Mouse (Mus musculus): ENCODE data around the gene Snx32. TPM values are rescaled to one million over a fixed set of nuclear protein-coding genes. Genes with fewer than 3 reads are reported as not detected.

Snx32 gene
- 1.1 TPM for polyA plus RNA-seq (2012; fragmentation: generic; extraction: Trizol)
- long read RNA-seq, experiment 1, partial matches to known transcripts: 1 of 5 reads
- long read RNA-seq, experiment 1, other reads (novel, unspliced or antisense): 4 of 5 reads
- long read RNA-seq, experiment 2, partial matches to known transcripts: 0 of 4 reads
- long read RNA-seq, experiment 2, other reads (novel, unspliced or antisense): 3 of 4 reads

DNA sequence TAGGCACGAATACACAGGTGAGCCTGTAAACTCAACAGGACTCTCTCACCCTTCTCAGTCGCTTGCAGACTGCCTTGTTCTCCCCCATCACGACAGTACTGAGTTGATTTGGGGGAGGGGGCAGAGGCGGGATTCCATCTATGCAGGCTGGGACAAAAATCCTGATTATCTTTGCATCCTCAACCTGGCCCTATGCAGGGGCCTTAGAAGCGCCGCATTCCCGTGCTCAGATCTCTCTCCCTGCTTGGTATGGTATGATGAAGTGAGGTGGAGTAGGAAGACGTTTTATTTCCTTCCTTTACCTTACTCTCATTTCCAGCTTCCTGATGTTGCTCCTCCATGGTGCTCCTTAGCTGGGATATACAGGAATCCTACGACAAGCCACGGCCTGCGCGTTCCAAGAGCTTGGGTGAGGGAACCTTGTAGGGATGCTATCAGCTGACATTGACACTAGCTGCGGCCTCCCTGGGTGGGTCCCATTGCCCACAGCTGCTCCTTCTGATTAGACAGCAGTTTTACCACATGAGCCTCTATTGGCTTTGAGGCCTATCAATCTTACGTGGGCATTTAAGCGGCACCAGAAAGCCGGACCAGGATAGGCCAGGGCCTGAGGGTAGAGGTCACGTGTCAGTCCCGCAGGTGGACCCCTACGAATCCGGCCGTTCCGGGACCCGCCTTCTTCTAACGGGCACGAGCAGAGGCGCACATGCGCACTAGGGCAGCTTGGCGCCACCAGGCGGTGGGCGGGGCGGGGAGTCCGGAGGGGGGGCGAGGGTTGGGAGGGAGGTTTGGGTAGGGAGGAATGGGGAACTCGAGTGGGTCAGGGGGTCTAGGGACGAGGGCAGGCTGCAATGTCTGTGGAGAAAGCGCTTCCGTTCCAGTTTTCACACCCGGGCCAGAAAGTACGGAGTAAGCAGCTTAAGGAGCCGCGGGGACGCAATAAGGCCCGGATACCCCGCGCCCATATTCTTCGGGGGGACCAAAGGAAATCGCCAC lies at the start of gene Snx32:
Gene Snx32, minus strand, starts transcription at position 508 of the 996 bp plus-strand sequence.
- H3K27me3 ChIP-seq (ENCODE audit: control insufficient read depth, insufficient read depth, insufficient read length): no peaks in the 10 kb centered on the region
- no peaks in the 10 kb centered on the region for H3K79me3 ChIP-seq (ENCODE audit: low read depth)
- peak within 1 kb of the TSS; percentile 3 for H3ac ChIP-seq (ENCODE audit: control insufficient read depth, insufficient read length, low read depth)
- H3K79me2 ChIP-seq (ENCODE audit: control insufficient read depth, insufficient read depth): no peaks in the 10 kb centered on the region
- peak within 1 kb of the TSS; percentile 14 for H3K4me3 ChIP-seq (ENCODE audit: insufficient read depth, poor library complexity, severe bottlenecking)
- TF ChIP-seq MAX (IDR thresholded peaks at IDR 0.05) (no peak), USF1 (IDR thresholded peaks at IDR 0.05; ENCODE audit: low read depth) (peak; percentile 88)
- no peaks in the 10 kb centered on the region for H3K36me3 ChIP-seq (ENCODE audit: control insufficient read depth, insufficient read depth)

GRCm38 (mm10) chr19:5559631-5560456 lies 49.5 kb upstream of the Snx32 start:
- TF ChIP-seq FOSL1 (IDR thresholded peaks at IDR 0.05; ENCODE audit: insufficient read depth, low read length, poor library complexity, severe bottlenecking) (no peak), USF1 (IDR thresholded peaks at IDR 0.05; ENCODE audit: low read depth) (no peak), MYOG (IDR thresholded peaks at IDR 0.05; ENCODE audit: control insufficient read depth, extremely low read depth, insufficient read length) (no peak), CTCF (IDR thresholded peaks at IDR 0.05; ENCODE audit: control insufficient read depth, insufficient read depth, insufficient read length) (no peak), MAX (IDR thresholded peaks at IDR 0.05) (no peak), MYOD1 (IDR thresholded peaks at IDR 0.05; ENCODE audit: control insufficient read depth, insufficient read length, low read depth) (no peak), CEBPB (IDR thresholded peaks at IDR 0.05; ENCODE audit: low read depth) (no peak)
- Histone ChIP-seq H3K79me3 (ENCODE audit: low read depth) (no peaks in the 10 kb centered on the region), H3ac (ENCODE audit: control insufficient read depth, insufficient read length, low read depth) (no peak overlapping the region), H3K36me3 (ENCODE audit: control insufficient read depth, insufficient read depth) (no peaks in the 10 kb centered on the region), H3K79me2 (ENCODE audit: control insufficient read depth, insufficient read depth) (no peaks in the 10 kb centered on the region), H3K4me3 (ENCODE audit: insufficient read depth, poor library complexity, severe bottlenecking) (no peak overlapping the region), H3K27me3 (ENCODE audit: control insufficient read depth, insufficient read depth, insufficient read length) (peaks cover 56% of the 10 kb centered on the region)

- TF ChIP-seq CTCF (IDR thresholded peaks at IDR 0.05; ENCODE audit: control insufficient read depth, insufficient read depth, insufficient read length): no peak
- no peak for TF ChIP-seq MAX (IDR thresholded peaks at IDR 0.05)
- TF ChIP-seq CEBPB (IDR thresholded peaks at IDR 0.05; ENCODE audit: low read depth): no peak
- TF ChIP-seq MYOG (IDR thresholded peaks at IDR 0.05; ENCODE audit: control insufficient read depth, extremely low read depth, insufficient read length): no peak
- no peak for TF ChIP-seq FOSL1 (IDR thresholded peaks at IDR 0.05; ENCODE audit: insufficient read depth, low read length, poor library complexity, severe bottlenecking)
- H3K27me3 ChIP-seq (ENCODE audit: control insufficient read depth, insufficient read depth, insufficient read length): peaks cover 56% of the 10 kb centered on the region
- no peak overlapping the region for H3ac ChIP-seq (ENCODE audit: control insufficient read depth, insufficient read length, low read depth)
- no peaks in the 10 kb centered on the region for H3K79me2 ChIP-seq (ENCODE audit: control insufficient read depth, insufficient read depth)
- no peaks in the 10 kb centered on the region for H3K36me3 ChIP-seq (ENCODE audit: control insufficient read depth, insufficient read depth)
- H3K4me3 ChIP-seq (ENCODE audit: insufficient read depth, poor library complexity, severe bottlenecking): no peak overlapping the region
- no peaks in the 10 kb centered on the region for H3K79me3 ChIP-seq (ENCODE audit: low read depth)
These were observed 48.9 kb upstream of the Snx32 start for GRCm38 (mm10) chr19:5559229-5559628.

DNA sequence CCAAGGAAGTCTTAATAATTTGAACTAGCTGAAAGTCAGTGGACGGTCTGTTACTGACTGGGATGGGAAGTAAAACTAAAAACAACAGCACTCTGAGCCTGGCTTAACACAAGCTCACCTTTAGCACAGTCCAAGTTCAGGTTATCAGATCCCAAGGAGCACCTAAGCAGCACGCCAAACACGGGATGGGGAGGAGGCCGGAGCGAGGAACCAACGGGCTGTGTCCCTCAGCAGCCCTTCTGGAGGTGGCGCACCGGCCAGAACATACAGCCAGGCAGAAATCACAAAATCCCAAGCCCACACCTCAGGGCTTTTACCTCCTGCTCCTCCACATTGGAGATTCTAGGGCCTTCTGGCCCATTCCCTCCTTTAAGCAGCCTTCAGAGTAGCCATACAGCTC lies 48.4 kb upstream of the Snx32 start:
- H3ac ChIP-seq (ENCODE audit: control insufficient read depth, insufficient read length, low read depth): no peak overlapping the region
- TF ChIP-seq MAX (IDR thresholded peaks at IDR 0.05) (no peak), MYOD1 (IDR thresholded peaks at IDR 0.05; ENCODE audit: control insufficient read depth, insufficient read length, low read depth) (no peak), CEBPB (IDR thresholded peaks at IDR 0.05; ENCODE audit: low read depth) (no peak), MYOG (IDR thresholded peaks at IDR 0.05; ENCODE audit: control insufficient read depth, extremely low read depth, insufficient read length) (no peak), FOSL1 (IDR thresholded peaks at IDR 0.05; ENCODE audit: insufficient read depth, low read length, poor library complexity, severe bottlenecking) (no peak), CTCF (IDR thresholded peaks at IDR 0.05; ENCODE audit: control insufficient read depth, insufficient read depth, insufficient read length) (no peak), USF1 (IDR thresholded peaks at IDR 0.05; ENCODE audit: low read depth) (no peak)
- peaks cover 56% of the 10 kb centered on the region for H3K27me3 ChIP-seq (ENCODE audit: control insufficient read depth, insufficient read depth, insufficient read length)
- H3K79me2 ChIP-seq (ENCODE audit: control insufficient read depth, insufficient read depth): no peaks in the 10 kb centered on the region
- H3K79me3 ChIP-seq (ENCODE audit: low read depth): no peaks in the 10 kb centered on the region
- no peaks in the 10 kb centered on the region for H3K36me3 ChIP-seq (ENCODE audit: control insufficient read depth, insufficient read depth)
- H3K4me3 ChIP-seq (ENCODE audit: insufficient read depth, poor library complexity, severe bottlenecking): no peak overlapping the region

- Histone ChIP-seq H3K27me3 (ENCODE audit: control insufficient read depth, insufficient read depth, insufficient read length) (peaks cover 56% of the 10 kb centered on the region), H3K36me3 (ENCODE audit: control insufficient read depth, insufficient read depth) (no peaks in the 10 kb centered on the region), H3K4me3 (ENCODE audit: insufficient read depth, poor library complexity, severe bottlenecking) (no peak overlapping the region), H3K79me2 (ENCODE audit: control insufficient read depth, insufficient read depth) (no peaks in the 10 kb centered on the region), H3K79me3 (ENCODE audit: low read depth) (no peaks in the 10 kb centered on the region), H3ac (ENCODE audit: control insufficient read depth, insufficient read length, low read depth) (no peak overlapping the region)
- no peak for TF ChIP-seq CEBPB (IDR thresholded peaks at IDR 0.05; ENCODE audit: low read depth)
- no peak for TF ChIP-seq CTCF (IDR thresholded peaks at IDR 0.05; ENCODE audit: control insufficient read depth, insufficient read depth, insufficient read length)
- TF ChIP-seq USF1 (IDR thresholded peaks at IDR 0.05; ENCODE audit: low read depth): no peak
These were observed 47.8 kb upstream of the Snx32 start for GRCm38 (mm10) chr19:5558169-5558568.
